Mouse (Mus musculus): Measurements from ENCODE around the gene Tomm22. TPM values are rescaled to one million over a fixed set of nuclear protein-coding genes. Genes with fewer than 3 reads are reported as not detected.

The Tomm22 gene
- polyA plus RNA-seq, 1 experiment = 129 TPM

DNA sequence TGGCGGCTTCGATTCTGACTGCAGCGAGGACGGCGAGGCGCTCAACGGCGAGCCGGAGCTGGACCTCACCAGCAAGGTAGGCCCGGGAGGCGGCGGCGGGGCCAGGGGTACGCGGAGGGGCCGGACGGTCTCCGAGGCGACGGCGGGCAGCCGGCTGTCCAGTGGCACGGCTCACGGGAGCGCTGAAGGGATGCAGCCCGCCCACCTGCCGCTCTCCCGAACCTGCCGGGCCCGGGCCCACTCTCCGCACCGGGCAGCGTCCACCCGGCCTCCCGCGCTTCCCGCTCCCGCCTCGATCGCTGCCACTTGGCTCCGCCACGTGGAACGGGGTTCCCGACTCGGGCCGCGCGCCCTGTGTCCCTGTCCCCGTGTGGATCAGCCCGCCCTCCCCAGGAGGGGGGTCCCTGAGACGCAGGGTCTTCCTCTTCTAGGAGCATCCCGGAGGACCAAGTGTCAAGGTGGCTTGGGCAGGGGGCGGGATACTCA lies 20.4 kb downstream of the Tomm22 start:
- Histone ChIP-seq H3K4me3 (ENCODE audit: insufficient read depth, low read length) (peak overlapping the region; percentile 86), H3K27ac (ENCODE audit: insufficient read depth, low read depth, low read length) (no peak overlapping the region), H3K4me1 (ENCODE audit: control insufficient read depth, insufficient read depth, low read length) (peaks cover 31% of the 10 kb centered on the region)
- TF ChIP-seq CTCF (IDR thresholded peaks at IDR 0.05; ENCODE audit: low read depth, low read length) (no peak), POLR2A (IDR thresholded peaks at IDR 0.05; ENCODE audit: borderline replicate concordance, low read depth, low read length) (no peak)

DNA sequence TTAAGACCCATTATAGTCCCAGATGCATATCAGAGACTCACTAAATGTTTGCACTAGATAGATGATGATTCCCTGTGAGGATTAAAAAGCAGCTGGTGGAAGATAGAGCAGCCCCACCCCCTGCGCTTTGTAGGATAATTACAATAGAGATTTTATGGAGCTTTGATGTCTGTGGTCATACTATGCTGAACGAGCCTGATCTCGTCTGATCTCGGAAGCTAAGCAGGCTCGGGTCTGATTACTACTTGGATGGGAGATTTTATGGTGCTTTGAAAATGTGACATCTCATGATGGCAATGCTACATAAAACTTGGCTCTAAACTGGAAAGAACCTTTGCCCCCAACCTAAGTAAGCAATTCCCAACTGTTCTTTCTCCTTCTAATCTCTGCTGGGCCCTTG lies 21.7 kb downstream of the Tomm22 start:
- TF ChIP-seq CTCF (IDR thresholded peaks at IDR 0.05; ENCODE audit: low read depth, low read length) (no peak), POLR2A (IDR thresholded peaks at IDR 0.05; ENCODE audit: borderline replicate concordance, low read depth, low read length) (no peak)
- Histone ChIP-seq H3K27ac (ENCODE audit: insufficient read depth, low read depth, low read length) (no peak overlapping the region), H3K4me3 (ENCODE audit: insufficient read depth, low read length) (no peak overlapping the region), H3K4me1 (ENCODE audit: control insufficient read depth, insufficient read depth, low read length) (peaks cover 31% of the 10 kb centered on the region)

DNA sequence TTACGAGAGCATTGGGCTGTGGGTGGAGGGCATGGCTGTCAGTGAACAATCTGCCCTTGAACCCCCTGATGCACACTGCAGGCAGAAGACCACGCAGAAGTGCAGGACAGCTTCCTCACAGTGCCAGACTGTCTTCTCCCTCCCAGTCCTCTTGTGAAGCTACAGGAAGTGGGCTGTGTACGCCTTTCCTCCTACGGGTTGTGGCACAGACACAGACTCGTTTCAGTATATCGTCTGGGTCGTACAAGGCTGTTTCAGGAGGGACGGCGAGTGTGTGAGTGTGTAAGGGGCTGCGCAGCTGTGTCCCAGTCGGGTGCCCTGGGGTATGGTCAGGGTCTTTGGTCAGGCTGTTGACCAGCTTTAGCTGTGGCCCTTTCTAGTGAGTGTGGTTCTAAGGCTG lies 23.1 kb downstream of the Tomm22 start:
- peaks cover 31% of the 10 kb centered on the region for H3K4me1 ChIP-seq (ENCODE audit: control insufficient read depth, insufficient read depth, low read length)

GRCm38 (mm10) chr15:79694512-79694911 lies 23.9 kb downstream of the Tomm22 start:
- TF ChIP-seq POLR2A (IDR thresholded peaks at IDR 0.05; ENCODE audit: borderline replicate concordance, low read depth, low read length) = no peak
- no peak for TF ChIP-seq CTCF (IDR thresholded peaks at IDR 0.05; ENCODE audit: low read depth, low read length)
- Histone ChIP-seq H3K4me3 (ENCODE audit: insufficient read depth, low read length) (no peak overlapping the region), H3K4me1 (ENCODE audit: control insufficient read depth, insufficient read depth, low read length) (peaks cover 27% of the 10 kb centered on the region), H3K27ac (ENCODE audit: insufficient read depth, low read depth, low read length) (no peak overlapping the region)

More for the DNA sequence above, 23.1 kb downstream of the Tomm22 start:
- TF ChIP-seq POLR2A (IDR thresholded peaks at IDR 0.05; ENCODE audit: borderline replicate concordance, low read depth, low read length) (no peak), CTCF (IDR thresholded peaks at IDR 0.05; ENCODE audit: low read depth, low read length) (no peak)
- Histone ChIP-seq H3K27ac (ENCODE audit: insufficient read depth, low read depth, low read length) (peak overlapping the region; percentile 15; the same call in 1 of the 2 replicates), H3K4me3 (ENCODE audit: insufficient read depth, low read length) (peak overlapping the region; percentile 45)

DNA sequence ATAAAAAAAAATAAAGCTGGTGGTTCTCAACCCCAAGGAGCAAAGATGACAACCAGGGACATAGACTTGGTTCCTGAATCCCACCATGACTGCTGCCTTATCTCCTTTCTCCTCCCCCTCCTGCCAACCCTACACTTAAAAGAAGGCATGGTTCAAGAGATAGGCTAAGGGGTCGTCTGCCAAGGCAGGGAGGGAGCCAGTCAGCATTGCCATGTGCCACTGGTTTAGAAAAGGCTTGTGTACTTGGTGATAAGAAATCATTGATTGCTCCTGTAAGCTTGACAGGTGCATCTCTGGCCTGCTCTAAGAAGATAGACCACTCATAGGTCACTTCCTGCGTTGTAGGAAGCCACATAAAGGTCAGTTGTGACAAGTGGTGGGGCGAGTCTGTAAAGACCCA lies 24.9 kb downstream of the Tomm22 start:
- H3K4me3 ChIP-seq (ENCODE audit: insufficient read depth, low read length) = no peak overlapping the region
- peaks cover 27% of the 10 kb centered on the region for H3K4me1 ChIP-seq (ENCODE audit: control insufficient read depth, insufficient read depth, low read length)
- no peak overlapping the region for H3K27ac ChIP-seq (ENCODE audit: insufficient read depth, low read depth, low read length)
- TF ChIP-seq CTCF (IDR thresholded peaks at IDR 0.05; ENCODE audit: low read depth, low read length) = no peak
- TF ChIP-seq POLR2A (IDR thresholded peaks at IDR 0.05; ENCODE audit: borderline replicate concordance, low read depth, low read length) = no peak

DNA sequence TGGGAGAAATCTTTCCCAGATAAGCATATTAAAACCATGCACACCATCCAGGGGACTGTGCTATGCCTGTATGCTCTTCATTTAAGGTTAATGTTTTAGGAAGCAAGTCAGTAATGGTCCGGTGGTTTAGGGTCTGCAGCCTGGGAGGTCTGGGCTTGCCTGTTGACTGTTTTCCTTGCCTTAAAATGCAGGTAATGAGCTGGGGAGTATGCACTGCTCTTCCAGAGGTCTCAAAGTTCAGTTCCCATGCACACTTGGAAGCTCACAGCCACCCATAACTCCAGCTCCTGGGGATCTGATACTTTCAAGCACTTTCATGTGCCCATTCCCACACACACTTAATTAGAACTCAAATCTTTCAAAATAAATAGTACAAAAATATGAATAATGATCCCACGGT lies 25.8 kb downstream of the Tomm22 start:
- no peak for TF ChIP-seq POLR2A (IDR thresholded peaks at IDR 0.05; ENCODE audit: borderline replicate concordance, low read depth, low read length)
- no peak for TF ChIP-seq CTCF (IDR thresholded peaks at IDR 0.05; ENCODE audit: low read depth, low read length)
- Histone ChIP-seq H3K4me1 (ENCODE audit: control insufficient read depth, insufficient read depth, low read length) (peaks cover 27% of the 10 kb centered on the region), H3K27ac (ENCODE audit: insufficient read depth, low read depth, low read length) (no peak overlapping the region), H3K4me3 (ENCODE audit: insufficient read depth, low read length) (no peak overlapping the region)

- peaks cover 24% of the 10 kb centered on the region for H3K4me1 ChIP-seq (ENCODE audit: control insufficient read depth, insufficient read depth, low read length)
- no peak overlapping the region for H3K27ac ChIP-seq (ENCODE audit: insufficient read depth, low read depth, low read length)
- no peak for TF ChIP-seq CTCF (IDR thresholded peaks at IDR 0.05; ENCODE audit: low read depth, low read length)
- no peak for TF ChIP-seq POLR2A (IDR thresholded peaks at IDR 0.05; ENCODE audit: borderline replicate concordance, low read depth, low read length)
- H3K4me3 ChIP-seq (ENCODE audit: insufficient read depth, low read length) = no peak overlapping the region
These were observed 26.4 kb downstream of the Tomm22 start for GRCm38 (mm10) chr15:79697011-79697410.

DNA sequence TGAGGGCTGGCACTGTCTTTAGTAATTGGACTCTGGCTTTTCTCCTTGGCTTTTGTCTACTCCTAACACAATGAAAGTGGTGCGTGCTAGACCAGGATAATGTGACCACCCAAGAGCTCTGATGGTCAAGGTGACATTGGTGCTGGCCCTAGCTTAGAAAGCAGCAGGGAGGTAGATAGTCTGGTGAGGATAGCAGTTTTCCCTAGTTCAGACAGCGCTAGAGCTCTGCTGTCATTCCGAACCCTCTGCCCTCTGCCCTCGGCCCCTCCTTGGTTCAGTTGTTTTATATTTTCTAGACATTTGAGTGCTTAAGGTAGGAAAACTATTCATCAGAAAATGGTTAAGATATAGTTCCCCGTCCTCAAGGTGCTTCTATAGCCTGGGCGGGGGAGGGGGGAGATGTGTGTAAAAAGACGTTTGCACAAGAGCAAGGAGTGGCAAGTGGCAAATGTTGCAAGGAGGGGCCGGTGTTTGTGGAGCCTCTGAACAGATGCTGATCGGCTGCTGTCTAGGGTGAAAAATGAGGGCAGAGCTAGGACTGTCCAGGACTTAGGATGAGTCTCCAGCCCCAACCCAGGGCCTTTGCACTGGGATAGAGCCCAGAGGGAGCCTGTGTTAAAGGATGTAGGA lies 27.0 kb downstream of the Tomm22 start:
- H3K4me1 ChIP-seq (ENCODE audit: control insufficient read depth, insufficient read depth, low read length) = peaks cover 19% of the 10 kb centered on the region
- H3K4me3 ChIP-seq (ENCODE audit: insufficient read depth, low read length) = no peak overlapping the region
- H3K27ac ChIP-seq (ENCODE audit: insufficient read depth, low read depth, low read length) = no peak overlapping the region
- TF ChIP-seq CTCF (IDR thresholded peaks at IDR 0.05; ENCODE audit: low read depth, low read length) (no peak), POLR2A (IDR thresholded peaks at IDR 0.05; ENCODE audit: borderline replicate concordance, low read depth, low read length) (no peak)

- no peak overlapping the region for H3K4me3 ChIP-seq (ENCODE audit: insufficient read depth, low read length)
- no peak overlapping the region for H3K27ac ChIP-seq (ENCODE audit: insufficient read depth, low read depth, low read length)
- H3K4me1 ChIP-seq (ENCODE audit: control insufficient read depth, insufficient read depth, low read length) = no peaks in the 10 kb centered on the region
- no peak for TF ChIP-seq CTCF (IDR thresholded peaks at IDR 0.05; ENCODE audit: low read depth, low read length)
These were observed 36.0 kb downstream of the Tomm22 start for GRCm38 (mm10) chr15:79706603-79707214.

DNA sequence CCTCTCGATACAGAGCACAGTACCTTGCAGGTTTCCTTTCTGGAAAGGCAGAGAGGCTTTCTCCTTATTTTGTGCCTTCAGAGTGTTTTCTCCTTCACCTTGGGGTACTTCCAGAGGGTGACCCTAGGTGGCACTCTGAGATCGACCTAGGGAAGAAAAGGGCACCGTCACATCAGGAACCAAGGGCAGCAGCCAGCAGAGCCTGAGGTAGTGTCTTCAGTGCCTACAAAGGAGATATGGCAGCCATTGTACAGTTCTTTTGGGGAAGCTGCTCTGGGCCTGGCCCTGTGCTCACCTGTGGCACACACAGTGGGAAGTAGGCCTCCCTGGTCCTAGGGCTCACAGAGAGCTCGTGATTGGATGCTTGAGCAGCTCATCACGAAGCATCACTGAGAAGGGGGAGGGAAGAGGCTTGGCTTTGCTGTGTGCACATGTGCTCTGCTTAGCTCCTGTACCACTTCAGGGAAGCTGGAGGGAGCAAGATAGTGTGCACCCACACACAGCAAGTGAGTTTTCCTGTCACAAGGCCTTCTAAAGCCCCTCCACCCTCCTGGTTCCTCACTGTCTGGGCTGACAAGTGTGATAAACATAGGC lies 37.7 kb downstream of the Tomm22 start:
- Histone ChIP-seq H3K4me3 (ENCODE audit: insufficient read depth, low read length) (no peak overlapping the region), H3K27ac (ENCODE audit: insufficient read depth, low read depth, low read length) (no peak overlapping the region), H3K4me1 (ENCODE audit: control insufficient read depth, insufficient read depth, low read length) (no peaks in the 10 kb centered on the region)
- TF ChIP-seq POLR2A (IDR thresholded peaks at IDR 0.05; ENCODE audit: borderline replicate concordance, low read depth, low read length) (no peak), CTCF (IDR thresholded peaks at IDR 0.05; ENCODE audit: low read depth, low read length) (no peak)

All from bone marrow macrophage, adult 2 months (primary cell).